ENCODE assay signal across 20 mouse cellular contexts in genomic region chr4:63091151-63091550, GRCm38 (mm10).
"Had no signal": no experiment of that assay in that cellular context is flagged by ENCODE, and none has a peak within 500 bp of the region (broad histone marks: within the 10 kb centered on the region; RNA-seq: fewer than 3 reads in every experiment).

No protein-coding gene starts in this region.

- H3K27ac ChIP-seq: limb, embryonic 12.5 days; limb, embryonic 15.5 days; liver, embryonic 14.5 days; midbrain, embryonic 12.5 days; midbrain, embryonic 15.5 days; neural tube, embryonic 12.5 days; neural tube, embryonic 15.5 days; stomach, postnatal 0 days had no signal

- H3K9me3 ChIP-seq: limb, embryonic 12.5 days; limb, embryonic 15.5 days; midbrain, embryonic 12.5 days; midbrain, embryonic 15.5 days; neural tube, embryonic 12.5 days; neural tube, embryonic 15.5 days had no signal

- H3K9ac ChIP-seq: limb, embryonic 12.5 days; limb, embryonic 15.5 days; liver, embryonic 14.5 days; liver, postnatal 0 days; lung, embryonic 14.5 days; midbrain, embryonic 12.5 days; midbrain, embryonic 15.5 days; neural tube, embryonic 12.5 days; neural tube, embryonic 15.5 days had no signal

- H3K4me3 ChIP-seq: limb, embryonic 12.5 days; limb, embryonic 15.5 days; midbrain, embryonic 12.5 days; midbrain, embryonic 15.5 days; neural tube, embryonic 12.5 days; neural tube, embryonic 15.5 days had no signal

- H3K36me3 ChIP-seq: midbrain, embryonic 15.5 days had no signal

- DNase-seq: kidney, adult 11 months; kidney, adult 8-10 months; kidney, postnatal 14 days; left cerebral cortex, postnatal 4 days; liver, postnatal 0 days; lung, embryonic 14.5 days; right cerebral cortex, adult 18-20 months; right cerebral cortex, postnatal 14 days; thymus, adult 2 months; thymus, postnatal 14 days; thymus, postnatal 4 days had no signal

- H3K27me3 ChIP-seq: limb, embryonic 12.5 days; limb, embryonic 15.5 days; midbrain, embryonic 12.5 days; midbrain, embryonic 15.5 days; neural tube, embryonic 12.5 days; neural tube, embryonic 15.5 days had no signal

- H3K4me1 ChIP-seq: midbrain, embryonic 12.5 days; midbrain, embryonic 15.5 days; neural tube, embryonic 15.5 days had no signal

- ATAC-seq: liver, postnatal 0 days; midbrain, embryonic 15.5 days had no signal

- H3K4me2 ChIP-seq: limb, embryonic 12.5 days; limb, embryonic 15.5 days; liver, embryonic 11.5 days; lung, embryonic 14.5 days; midbrain, embryonic 12.5 days; midbrain, embryonic 15.5 days; neural tube, embryonic 12.5 days; neural tube, embryonic 15.5 days had no signal
